Mouse (Mus musculus): Measurements from ENCODE around the gene Tnfsf9. TPM values are rescaled to one million over a fixed set of nuclear protein-coding genes. Genes with fewer than 3 reads are reported as not detected.
A peak's percentile ranks its signal among the peaks of the same experiment; 100 is the strongest.

The Tnfsf9 gene
- polyA plus RNA-seq, 1 experiment: 7.0 TPM

- H3K79me2 ChIP-seq (ENCODE audit: control insufficient read depth, insufficient read depth): no peaks in the 10 kb centered on the region
- no peaks in the 10 kb centered on the region for H3K36me3 ChIP-seq (ENCODE audit: control insufficient read depth, insufficient read depth)
- H3K4me3 ChIP-seq: no peak overlapping the region
- peaks cover 39% of the 10 kb centered on the region for H3K27me3 ChIP-seq (ENCODE audit: control insufficient read depth, insufficient read depth, insufficient read length)
- H3ac ChIP-seq (ENCODE audit: control insufficient read depth, insufficient read length): no peak overlapping the region
- H3K4me2 ChIP-seq (ENCODE audit: low read depth): no peak overlapping the region
- TF ChIP-seq TCF3 (IDR thresholded peaks at IDR 0.05; ENCODE audit: insufficient read length, low read depth): no peak
- no peak for TF ChIP-seq POLR2A (IDR thresholded peaks at IDR 0.05; ENCODE audit: insufficient read length, low read depth)
- no peak for TF ChIP-seq MYOD1 (IDR thresholded peaks at IDR 0.05; ENCODE audit: control insufficient read depth in 1 of 3, insufficient read length in 2 of 3, low read depth in 2 of 3)
- no peak for TF ChIP-seq REST (IDR thresholded peaks at IDR 0.05; ENCODE audit: insufficient read depth, insufficient read length)
- TF ChIP-seq TCF12 (IDR thresholded peaks at IDR 0.05; ENCODE audit: insufficient read depth, poor library complexity, severe bottlenecking): no peak
- no peak for TF ChIP-seq USF1 (IDR thresholded peaks at IDR 0.05; ENCODE audit: low read depth)
- TF ChIP-seq POLR2AphosphoS2 (IDR thresholded peaks at IDR 0.05; ENCODE audit: insufficient read length, low read depth): no peak
- no peak for TF ChIP-seq E2F4 (IDR thresholded peaks at IDR 0.05; ENCODE audit: insufficient read depth)
- TF ChIP-seq MAX (IDR thresholded peaks at IDR 0.05; ENCODE audit: low read depth): no peak
- no peak for TF ChIP-seq MYOG (IDR thresholded peaks at IDR 0.05; ENCODE audit: control insufficient read depth in 1 of 3, insufficient read depth in 1 of 3, insufficient read length in 2 of 3, low read depth in 2 of 3)
- no peak for TF ChIP-seq CEBPB (IDR thresholded peaks at IDR 0.05; ENCODE audit: insufficient read depth, poor library complexity, severe bottlenecking)
- TF ChIP-seq SRF (IDR thresholded peaks at IDR 0.05; ENCODE audit: control insufficient read depth, insufficient read length, low read depth): no peak
Measured at GRCm38 (mm10) chr17:57085970-57086757, 19.0 kb upstream of the Tnfsf9 start.

GRCm38 (mm10) chr17:57087049-57087832, 17.9 kb upstream of the Tnfsf9 start, which contains the start of gene Tubb4a:
TSS of gene Tubb4a (minus strand) at chr17:57087782.
- H3K4me3 ChIP-seq: no peak within 1 kb of the TSS
- no peak for TF ChIP-seq CEBPB (IDR thresholded peaks at IDR 0.05; ENCODE audit: insufficient read depth, poor library complexity, severe bottlenecking)
- H3K36me3 ChIP-seq (ENCODE audit: control insufficient read depth, insufficient read depth): no peaks in the 10 kb centered on the region
- H3K27me3 ChIP-seq (ENCODE audit: control insufficient read depth, insufficient read depth, insufficient read length): peaks cover 39% of the 10 kb centered on the region
- H3K79me2 ChIP-seq (ENCODE audit: control insufficient read depth, insufficient read depth): no peaks in the 10 kb centered on the region
- no peak within 1 kb of the TSS for H3K4me2 ChIP-seq (ENCODE audit: low read depth)
- H3ac ChIP-seq (ENCODE audit: control insufficient read depth, insufficient read length): no peak within 1 kb of the TSS

DNA sequence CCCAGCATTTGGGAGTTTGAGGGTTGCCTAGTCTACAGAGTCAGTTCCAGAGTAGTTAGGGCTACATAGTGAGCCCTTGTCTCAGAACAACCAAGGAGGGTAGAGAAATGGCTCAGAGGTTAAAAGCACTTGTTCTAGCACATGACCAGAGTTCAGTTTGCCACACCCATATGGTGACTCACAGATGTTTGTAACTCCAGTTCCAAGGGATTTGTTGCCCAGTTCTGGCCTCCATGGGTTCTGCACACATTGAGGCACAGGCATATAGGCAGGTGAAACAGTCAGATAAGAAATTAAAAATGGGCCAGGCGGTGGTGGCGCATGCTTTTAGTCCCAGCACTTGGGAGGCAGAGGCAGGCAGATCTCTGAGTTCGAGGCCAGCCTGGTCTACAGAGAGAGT, 10.9 kb upstream of the Tnfsf9 start:
- H3K27me3 ChIP-seq (ENCODE audit: control insufficient read depth, insufficient read depth, insufficient read length): no peaks in the 10 kb centered on the region
- no peak for TF ChIP-seq POLR2AphosphoS2 (IDR thresholded peaks at IDR 0.05; ENCODE audit: insufficient read length, low read depth)
- TF ChIP-seq POLR2A (IDR thresholded peaks at IDR 0.05; ENCODE audit: insufficient read length, low read depth): no peak
- TF ChIP-seq MYOD1 (IDR thresholded peaks at IDR 0.05; ENCODE audit: control insufficient read depth in 1 of 3, insufficient read length in 2 of 3, low read depth in 2 of 3): no peak
- no peak for TF ChIP-seq MYOG (IDR thresholded peaks at IDR 0.05; ENCODE audit: control insufficient read depth in 1 of 3, insufficient read depth in 1 of 3, insufficient read length in 2 of 3, low read depth in 2 of 3)
- no peak for TF ChIP-seq SRF (IDR thresholded peaks at IDR 0.05; ENCODE audit: control insufficient read depth, insufficient read length, low read depth)
- TF ChIP-seq MAX (IDR thresholded peaks at IDR 0.05; ENCODE audit: low read depth): no peak
- TF ChIP-seq E2F4 (IDR thresholded peaks at IDR 0.05; ENCODE audit: insufficient read depth): no peak
- TF ChIP-seq CEBPB (IDR thresholded peaks at IDR 0.05; ENCODE audit: insufficient read depth, poor library complexity, severe bottlenecking): no peak
- no peak for TF ChIP-seq USF1 (IDR thresholded peaks at IDR 0.05; ENCODE audit: low read depth)
- no peak for TF ChIP-seq REST (IDR thresholded peaks at IDR 0.05; ENCODE audit: insufficient read depth, insufficient read length)
- no peak for TF ChIP-seq TCF3 (IDR thresholded peaks at IDR 0.05; ENCODE audit: insufficient read length, low read depth)
- TF ChIP-seq TCF12 (IDR thresholded peaks at IDR 0.05; ENCODE audit: insufficient read depth, poor library complexity, severe bottlenecking): no peak
- no peaks in the 10 kb centered on the region for H3K79me2 ChIP-seq (ENCODE audit: control insufficient read depth, insufficient read depth)
- H3K4me3 ChIP-seq: no peak overlapping the region
- no peak overlapping the region for H3ac ChIP-seq (ENCODE audit: control insufficient read depth, insufficient read length)
- no peaks in the 10 kb centered on the region for H3K36me3 ChIP-seq (ENCODE audit: control insufficient read depth, insufficient read depth)
- no peak overlapping the region for H3K4me2 ChIP-seq (ENCODE audit: low read depth)

DNA sequence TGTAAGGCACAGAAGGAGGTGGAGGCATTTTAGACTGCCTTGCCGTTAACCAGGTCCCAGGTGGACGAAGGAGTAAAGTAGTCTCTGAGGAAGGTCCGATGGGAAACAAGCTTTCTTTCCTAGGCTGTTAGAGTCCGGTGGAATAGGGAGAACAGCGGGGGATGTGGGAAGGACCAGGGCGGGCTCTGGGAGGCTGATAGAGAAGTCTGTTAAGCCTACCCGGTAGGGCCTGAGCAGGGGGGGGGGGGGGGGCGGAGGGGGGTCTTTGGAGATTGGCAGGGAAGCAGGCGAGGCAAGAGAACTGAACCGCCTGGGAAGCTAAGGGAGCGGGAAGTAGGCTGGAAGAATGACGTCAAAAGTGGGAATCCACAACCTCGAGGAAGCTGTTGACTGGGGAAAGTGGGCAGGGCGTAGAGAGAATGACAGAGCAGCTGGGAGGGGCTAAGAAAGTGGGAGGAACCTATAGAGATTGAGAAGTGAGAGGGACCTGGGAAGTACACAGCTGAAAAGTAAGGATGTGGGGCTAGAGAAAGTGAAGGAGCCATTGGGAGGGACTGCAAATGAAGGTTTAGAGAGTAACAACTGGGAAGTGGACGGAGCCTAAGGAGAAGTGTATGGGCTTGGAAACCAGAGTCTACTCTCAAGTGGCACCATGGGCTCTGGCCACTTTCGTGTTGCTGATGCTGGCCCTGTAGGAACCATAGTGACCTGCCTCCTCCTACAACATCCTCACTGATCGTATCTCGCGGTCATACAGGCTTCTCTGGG, 9.1 kb upstream of the Tnfsf9 start:
- H3K4me3 ChIP-seq: no peak overlapping the region
- no peaks in the 10 kb centered on the region for H3K36me3 ChIP-seq (ENCODE audit: control insufficient read depth, insufficient read depth)
- H3K27me3 ChIP-seq (ENCODE audit: control insufficient read depth, insufficient read depth, insufficient read length): no peaks in the 10 kb centered on the region
- peak overlapping the region; percentile 42 for H3K4me2 ChIP-seq (ENCODE audit: low read depth)
- no peak overlapping the region for H3ac ChIP-seq (ENCODE audit: control insufficient read depth, insufficient read length)
- peak; percentile 20 for TF ChIP-seq POLR2AphosphoS2 (IDR thresholded peaks at IDR 0.05; ENCODE audit: insufficient read length, low read depth)
- TF ChIP-seq CEBPB (IDR thresholded peaks at IDR 0.05; ENCODE audit: insufficient read depth, poor library complexity, severe bottlenecking): no peak
- H3K79me2 ChIP-seq (ENCODE audit: control insufficient read depth, insufficient read depth): no peaks in the 10 kb centered on the region
